Mouse (Mus musculus) liver, embryonic 12.5 days (tissue): ENCODE data around the gene Crtc2. TPM values are rescaled to one million over a fixed set of nuclear protein-coding genes. Genes with fewer than 3 reads are reported as not detected.

Experiments
- ATAC-seq: fragments of 200-750 bp; cut with Nextera tagmentation; 2 replicates; pipeline ENCODE4 v1.8.0; 2017; ENCODE audit warnings: moderate number of reproducible peaks, mild to moderate bottlenecking, moderate library complexity
- H3K27ac ChIP-seq: fragments of 300-500 bp; sonication (generic); 2 replicates; pipeline ENCODE4 v1.5.1; 2016; ENCODE audit warnings: mild to moderate bottlenecking
- H3K27me3 ChIP-seq: fragments of 300-500 bp; sonication (generic); replicated peaks from 2 replicates; pipeline ENCODE4 v1.6.1; 2016; ENCODE audit warnings: mild to moderate bottlenecking, moderate library complexity
- H3K36me3 ChIP-seq: fragments of 300-500 bp; sonication (generic); 2 replicates; pipeline ENCODE4 v1.6.1; 2016; ENCODE audit warnings: mild to moderate bottlenecking, moderate library complexity
- H3K4me1 ChIP-seq: fragments of 300-500 bp; sonication (generic); 2 replicates; pipeline ENCODE4 v1.6.1; 2016
- H3K4me2 ChIP-seq: fragments of 300-500 bp; sonication (generic); 2 replicates; pipeline ENCODE4 v1.6.1; 2016; ENCODE audit warnings: mild to moderate bottlenecking, moderate library complexity
- H3K4me3 ChIP-seq: fragments of 300-500 bp; sonication (generic); 2 replicates; pipeline ENCODE4 v1.5.1; 2016; ENCODE audit warnings: mild to moderate bottlenecking, moderate library complexity
- H3K9ac ChIP-seq: fragments of 300-500 bp; sonication (generic); 2 replicates; pipeline ENCODE4 v1.6.1; 2016; ENCODE audit warnings: mild to moderate bottlenecking, moderate library complexity
- H3K9me3 ChIP-seq: fragments of 300-500 bp; sonication (generic); replicated peaks from 2 replicates; pipeline ENCODE4 v1.6.1; 2016; ENCODE audit warnings: mild to moderate bottlenecking, moderate library complexity
- WGBS: fragments of 180-500 bp; shearing (Covaris S2); methylation state at CpG from one replicate; pipeline ENCODE4 v1.1.7; 2016; ENCODE audit not compliant: insufficient replicate concordance; 5-methylcytosine and 5-hydroxymethylcytosine counted together
- polyA plus RNA-seq: library from polyadenylated mRNA; unstranded; fragments of >200 nt; fragmentation: Nextera tagmentation; extraction: Ambion mirVana; gene quantifications from 2 replicates; pipeline ENCODE4 v1.2.1, GENCODE M21; 2016

Gene Crtc2
- 8.2 and 9.4 TPM in 2 replicates for polyA plus RNA-seq

DNA sequence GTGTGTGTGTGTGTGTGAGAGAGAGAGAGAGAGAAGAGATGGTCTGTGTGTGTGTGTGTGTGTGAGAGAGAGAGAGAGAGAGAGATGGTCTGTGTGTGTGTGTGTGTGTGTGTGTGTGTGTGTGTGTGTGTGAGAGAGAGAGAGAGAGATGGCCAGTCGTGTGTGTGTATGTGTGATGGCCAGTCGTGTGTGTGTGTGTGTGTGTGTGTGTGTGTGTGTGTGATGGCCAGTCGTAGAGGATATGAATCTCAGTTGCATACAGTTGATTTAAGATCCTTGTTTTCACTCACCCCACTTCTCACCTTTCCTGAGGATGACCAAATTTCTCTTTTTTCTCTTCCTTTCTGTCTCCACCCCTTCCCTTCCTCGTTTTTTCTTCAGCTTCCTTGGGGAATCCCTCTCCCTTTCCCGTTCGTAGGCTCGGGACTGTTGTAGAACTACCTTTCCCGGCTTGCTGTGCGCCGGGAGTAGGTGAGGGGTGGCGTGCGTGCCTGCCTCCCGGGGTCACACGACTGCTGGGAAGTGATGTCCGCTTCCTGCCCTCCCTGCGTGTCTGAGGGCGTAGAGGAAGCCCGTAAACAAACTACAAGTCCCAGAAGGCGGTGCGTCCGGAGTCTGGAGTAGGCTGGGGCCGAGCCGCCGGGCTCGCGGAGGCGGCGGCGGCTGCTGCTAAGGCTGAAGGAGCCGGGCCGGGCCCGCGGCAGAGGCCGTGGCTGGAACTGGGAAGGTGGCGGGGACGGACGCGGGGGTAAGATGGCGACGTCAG is at the start of gene Crtc2:
TSS of gene Crtc2 (plus strand) at position 511 of the 766 bp plus-strand sequence.
- Histone ChIP-seq H3K27me3 (no peaks in the 10 kb centered on the region), H3K27ac (peak within 1 kb of the TSS; percentile 85), H3K9ac (peak within 1 kb of the TSS; percentile 92), H3K9me3 (no peaks in the 10 kb centered on the region), H3K4me2 (peak within 1 kb of the TSS; percentile 87), H3K36me3 (peaks cover 39% of the 10 kb centered on the region), H3K4me1 (peaks cover 45% of the 10 kb centered on the region), H3K4me3 (peak within 1 kb of the TSS; percentile 92)
- WGBS: under 1% methylated on average over 39 of the region's 40 CpGs
- ATAC-seq: peak; percentile 99

DNA sequence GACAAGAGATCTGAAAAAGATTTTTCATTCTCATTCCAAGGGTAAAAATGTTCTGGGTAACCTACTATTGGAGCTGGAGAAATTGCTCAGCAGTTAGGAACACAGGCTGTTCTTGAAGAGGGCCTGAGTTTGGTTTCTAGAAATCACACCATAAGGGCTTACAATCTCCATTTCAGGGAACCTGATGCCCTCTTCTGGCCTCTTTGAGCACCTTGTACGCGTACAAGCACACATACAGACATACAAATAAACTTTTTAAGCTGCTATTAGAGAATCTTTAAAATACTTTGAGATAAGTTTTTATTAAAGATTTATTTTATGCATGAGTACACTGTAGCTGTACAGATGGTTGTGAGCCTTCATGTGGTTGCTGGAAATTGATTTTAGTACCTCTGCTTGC is 49.4 kb upstream of the Crtc2 start:
- WGBS: 81% methylated on average over 2 of the region's 2 CpGs
- no peak for ATAC-seq
- Histone ChIP-seq H3K4me3 (no peak overlapping the region), H3K27ac (no peak overlapping the region), H3K27me3 (no peaks in the 10 kb centered on the region), H3K4me2 (no peak overlapping the region), H3K4me1 (0 out of 2 replicates have a peak, but pooled peaks cover 8% of the 10 kb centered on the region), H3K9me3 (no peaks in the 10 kb centered on the region), H3K36me3 (peaks cover 30% of the 10 kb centered on the region), H3K9ac (no peak overlapping the region)

DNA sequence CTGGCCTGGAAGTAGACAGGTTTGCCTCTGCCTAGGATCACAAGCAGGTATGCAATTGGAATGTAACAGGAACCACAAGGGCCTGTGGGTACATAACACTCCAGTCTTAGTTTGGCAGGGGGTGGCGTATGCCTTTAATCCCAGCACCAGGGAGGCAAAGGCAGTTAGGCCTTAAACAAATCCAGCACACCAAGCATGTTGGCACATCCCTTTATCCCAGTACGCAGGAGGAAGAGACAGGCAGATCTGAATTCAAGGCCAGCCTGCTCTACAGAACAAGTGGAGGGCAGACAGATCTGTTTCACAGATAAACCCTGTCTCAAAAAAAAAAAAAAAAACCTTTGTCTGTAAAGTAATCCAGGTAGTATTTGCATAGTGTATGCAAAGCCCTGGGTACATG is 45.3 kb upstream of the Crtc2 start:
- H3K36me3 ChIP-seq: peaks cover 62% of the 10 kb centered on the region
- H3K9ac ChIP-seq: no peak overlapping the region
- H3K27ac ChIP-seq: 0 out of 2 replicates have a peak overlapping the region, but pooled peaks have one; percentile 8
- no peak overlapping the region for H3K4me3 ChIP-seq
- no peak for ATAC-seq
- no peak overlapping the region for H3K4me2 ChIP-seq
- H3K9me3 ChIP-seq: no peaks in the 10 kb centered on the region
- peaks cover 38% of the 10 kb centered on the region for H3K4me1 ChIP-seq
- H3K27me3 ChIP-seq: no peaks in the 10 kb centered on the region
- 80% methylated on average over 2 of the region's 2 CpGs for WGBS

DNA sequence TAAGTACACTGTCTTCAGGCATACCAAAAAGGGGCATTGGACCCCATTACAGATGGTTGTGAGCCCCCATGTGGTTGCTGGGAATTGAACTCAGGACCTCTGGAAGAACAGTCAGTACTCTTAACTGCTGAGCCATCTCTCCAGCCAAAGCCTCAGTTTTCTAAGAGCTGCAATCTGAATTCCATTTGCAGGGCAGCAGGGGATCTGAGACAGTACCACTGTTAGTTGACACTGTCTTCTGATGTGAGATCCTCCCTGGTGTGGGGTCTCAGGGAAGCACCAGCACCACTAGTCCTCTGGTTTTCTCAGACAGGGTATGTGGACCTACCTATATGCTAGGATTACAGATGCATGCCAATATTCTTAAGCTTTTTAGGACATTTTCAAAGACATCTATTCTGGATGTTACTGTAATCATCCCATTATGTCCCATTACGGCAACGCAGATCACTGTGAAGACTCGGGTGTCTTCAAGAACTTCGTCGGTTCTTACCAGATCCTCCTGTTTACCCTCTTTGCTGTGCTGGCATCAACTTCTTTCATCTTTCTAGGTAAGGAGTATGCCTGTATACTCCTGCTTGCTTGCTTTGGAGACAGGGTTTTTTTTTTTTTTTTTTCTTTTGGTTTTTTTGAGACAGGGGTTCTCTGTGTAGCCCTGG is 43.9 kb upstream of the Crtc2 start:
- no peak overlapping the region for H3K4me3 ChIP-seq
- 0 out of 2 replicates have a peak overlapping the region, but pooled peaks have one; percentile 30 for H3K27ac ChIP-seq
- H3K4me2 ChIP-seq: 0 out of 2 replicates have a peak overlapping the region, but pooled peaks have one; percentile 0
- peaks cover 62% of the 10 kb centered on the region for H3K36me3 ChIP-seq
- no peak overlapping the region for H3K9ac ChIP-seq
- ATAC-seq: no peak
- H3K4me1 ChIP-seq: peaks cover 45% of the 10 kb centered on the region
- 85% methylated on average over 5 of the region's 5 CpGs for WGBS
- no peaks in the 10 kb centered on the region for H3K27me3 ChIP-seq
- no peaks in the 10 kb centered on the region for H3K9me3 ChIP-seq

DNA sequence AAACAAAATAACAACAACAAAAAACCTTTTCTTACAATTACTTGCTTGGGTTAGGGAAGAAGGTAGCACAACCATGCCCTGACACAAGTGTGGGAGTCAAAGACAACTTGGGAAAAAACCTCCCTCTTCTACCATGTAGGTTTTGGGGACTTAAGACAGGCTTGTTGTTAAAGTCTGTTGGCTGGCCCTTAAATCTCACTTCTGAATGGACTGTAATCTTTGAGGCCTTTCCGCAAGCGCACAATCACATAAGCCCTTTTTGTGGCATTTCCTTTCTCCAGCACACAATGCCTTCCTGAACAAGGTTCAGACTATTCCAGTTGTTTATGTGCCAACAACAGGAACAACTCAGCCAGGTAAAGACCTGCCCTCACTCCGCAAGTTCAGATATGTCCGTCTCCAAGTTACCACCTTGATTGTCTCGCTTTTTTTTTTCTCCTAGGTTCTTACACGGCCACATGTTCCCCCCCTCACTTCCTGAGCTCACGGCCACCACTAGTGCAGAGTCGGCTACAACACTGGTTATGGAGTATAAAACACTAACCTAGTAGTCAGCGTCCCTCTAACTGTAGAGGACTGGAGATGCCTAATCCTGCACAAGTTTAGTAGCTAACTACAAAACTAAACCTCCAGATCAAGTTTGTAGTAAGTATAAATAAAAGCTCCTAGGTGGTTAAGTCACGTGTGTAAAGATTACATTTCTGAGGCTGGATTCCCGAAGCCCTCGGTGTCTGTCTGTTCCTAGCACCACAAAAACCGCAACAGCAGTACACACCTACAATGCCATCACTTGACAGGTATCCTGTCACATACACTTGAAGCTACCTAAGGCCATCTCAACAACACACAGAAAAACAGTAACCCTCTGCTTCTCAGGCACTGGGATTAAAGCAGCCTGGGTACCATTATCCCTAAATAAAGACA is 42.2 kb upstream of the Crtc2 start:
- H3K36me3 ChIP-seq: peaks cover 58% of the 10 kb centered on the region
- peak overlapping the region; percentile 92 for H3K9ac ChIP-seq

DNA sequence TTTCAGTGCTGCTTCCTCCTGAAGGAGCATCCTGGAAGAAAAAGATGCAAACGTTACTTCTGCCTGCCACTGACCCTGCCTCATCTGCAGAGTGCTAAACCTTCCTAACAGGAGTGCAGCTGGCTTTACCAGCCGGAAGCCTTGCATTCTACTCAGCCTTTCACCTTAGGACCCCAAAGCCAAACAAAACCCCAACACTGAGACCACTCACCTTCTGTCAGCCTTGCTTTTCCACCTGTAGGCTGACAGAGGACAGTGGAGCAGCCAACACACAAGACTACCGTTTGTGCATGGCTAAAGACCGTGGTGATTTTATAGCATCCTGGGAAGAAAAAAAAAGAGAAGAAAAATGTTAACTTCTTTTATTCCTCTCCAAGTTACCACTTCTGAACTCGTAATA is 41.2 kb upstream of the Crtc2 start:
- H3K4me2 ChIP-seq: peak overlapping the region; percentile 91
- 4% methylated on average over 5 of the region's 5 CpGs for WGBS
- H3K27ac ChIP-seq: peak overlapping the region; percentile 86
- H3K9me3 ChIP-seq: no peaks in the 10 kb centered on the region
- peak overlapping the region; percentile 89 for H3K4me3 ChIP-seq
- no peak for ATAC-seq
- H3K4me1 ChIP-seq: peaks cover 47% of the 10 kb centered on the region
- no peaks in the 10 kb centered on the region for H3K27me3 ChIP-seq
- H3K9ac ChIP-seq: peak overlapping the region; percentile 92
- H3K36me3 ChIP-seq: peaks cover 51% of the 10 kb centered on the region

More for the DNA sequence above, 42.2 kb upstream of the Crtc2 start:
- no peaks in the 10 kb centered on the region for H3K27me3 ChIP-seq
- H3K9me3 ChIP-seq: no peaks in the 10 kb centered on the region
- H3K4me3 ChIP-seq: peak overlapping the region; percentile 89
- WGBS: 31% methylated on average over 13 of the region's 13 CpGs
- H3K4me2 ChIP-seq: peak overlapping the region; percentile 91
- peak overlapping the region; percentile 86 for H3K27ac ChIP-seq
- peaks cover 47% of the 10 kb centered on the region for H3K4me1 ChIP-seq
- no peak for ATAC-seq

DNA sequence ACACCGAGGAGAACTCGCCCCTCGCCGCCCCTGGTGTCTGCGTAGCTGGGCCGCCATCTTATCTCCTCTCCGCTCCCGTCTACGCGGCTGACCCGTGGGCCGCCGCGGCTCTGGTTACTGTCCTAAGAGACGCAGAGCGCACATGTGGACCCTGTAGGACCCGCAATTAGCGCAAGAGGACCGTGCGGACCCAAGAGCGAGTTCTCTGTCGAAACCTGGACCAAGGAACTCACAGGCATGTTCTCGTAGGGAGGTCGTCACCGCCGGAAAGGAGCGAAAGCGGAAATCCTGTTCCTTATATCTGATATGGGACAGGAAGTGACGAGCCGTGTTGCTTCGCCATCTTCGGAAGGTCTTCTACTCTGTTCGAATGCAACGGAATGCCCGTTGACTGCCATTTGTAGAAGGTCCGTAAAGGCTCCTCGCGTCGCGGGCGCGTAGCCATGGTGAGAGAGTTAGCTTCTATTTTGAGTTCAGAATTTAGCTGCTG is 40.5 kb upstream of the Crtc2 start, which contains the start of the genes Rps27 and Rab13:
TSS of gene Rps27 (minus strand) at position 275 of the 490 bp plus-strand sequence.
TSS of gene Rab13 (plus strand) at position 319 of the 490 bp plus-strand sequence.
- peak within 1 kb of the TSS; percentile 89 for H3K4me3 ChIP-seq
- no peaks in the 10 kb centered on the region for H3K9me3 ChIP-seq
- 0 out of 2 replicates have a peak, but pooled peaks cover 5% of the 10 kb centered on the region for H3K27me3 ChIP-seq
- H3K4me1 ChIP-seq: peaks cover 47% of the 10 kb centered on the region
- peak within 1 kb of the TSS; percentile 86 for H3K27ac ChIP-seq
- H3K36me3 ChIP-seq: peaks cover 44% of the 10 kb centered on the region
- H3K4me2 ChIP-seq: peak within 1 kb of the TSS; percentile 91
- peak within 1 kb of the TSS; percentile 92 for H3K9ac ChIP-seq
- ATAC-seq: peak; percentile 93
- WGBS: under 1% methylated on average over 42 of the region's 42 CpGs

DNA sequence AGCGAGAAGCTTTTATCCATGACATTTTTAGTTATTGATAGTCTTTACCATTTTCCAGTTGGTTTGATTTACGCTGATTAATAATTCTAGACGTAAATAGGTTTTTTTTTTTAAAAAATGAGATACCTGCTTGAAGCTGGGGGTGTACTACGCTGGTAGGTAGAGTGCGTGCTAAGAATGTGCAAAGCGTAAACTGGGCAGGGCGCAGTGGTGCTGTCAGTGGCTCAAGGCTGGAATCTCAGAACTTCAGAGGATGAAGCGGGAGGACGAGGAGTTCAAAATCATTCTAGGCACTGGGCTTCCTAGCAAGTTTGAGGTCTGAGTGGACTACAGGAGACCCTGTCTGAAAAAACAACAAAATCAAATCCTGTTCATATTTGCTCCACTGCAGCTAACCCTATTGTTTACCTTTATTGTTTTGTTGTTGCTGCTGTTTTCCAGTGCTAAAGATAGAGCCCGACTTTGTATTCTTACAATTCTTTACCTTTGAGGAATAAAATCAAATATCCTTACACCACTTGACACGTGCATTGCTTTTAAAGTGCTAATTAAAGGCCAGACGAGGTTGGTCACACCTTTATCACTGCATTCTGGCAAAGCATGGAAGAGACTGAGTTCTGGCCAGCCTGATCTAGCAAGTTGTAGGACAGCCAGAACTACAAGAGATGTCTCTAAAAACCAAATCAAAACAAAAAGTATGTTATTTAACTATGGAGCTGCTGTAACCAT is 39.8 kb upstream of the Crtc2 start:
- Histone ChIP-seq H3K27ac (peak overlapping the region; percentile 50), H3K9ac (peak overlapping the region; percentile 92), H3K4me3 (peak overlapping the region; percentile 89), H3K27me3 (0 out of 2 replicates have a peak, but pooled peaks cover 7% of the 10 kb centered on the region), H3K36me3 (peaks cover 37% of the 10 kb centered on the region), H3K4me1 (peaks cover 40% of the 10 kb centered on the region), H3K4me2 (peak overlapping the region; percentile 91), H3K9me3 (no peaks in the 10 kb centered on the region)
- peak; percentile 43; the same call in 1 of the 2 replicates for ATAC-seq
- 13% methylated on average over 12 of the region's 12 CpGs for WGBS

DNA sequence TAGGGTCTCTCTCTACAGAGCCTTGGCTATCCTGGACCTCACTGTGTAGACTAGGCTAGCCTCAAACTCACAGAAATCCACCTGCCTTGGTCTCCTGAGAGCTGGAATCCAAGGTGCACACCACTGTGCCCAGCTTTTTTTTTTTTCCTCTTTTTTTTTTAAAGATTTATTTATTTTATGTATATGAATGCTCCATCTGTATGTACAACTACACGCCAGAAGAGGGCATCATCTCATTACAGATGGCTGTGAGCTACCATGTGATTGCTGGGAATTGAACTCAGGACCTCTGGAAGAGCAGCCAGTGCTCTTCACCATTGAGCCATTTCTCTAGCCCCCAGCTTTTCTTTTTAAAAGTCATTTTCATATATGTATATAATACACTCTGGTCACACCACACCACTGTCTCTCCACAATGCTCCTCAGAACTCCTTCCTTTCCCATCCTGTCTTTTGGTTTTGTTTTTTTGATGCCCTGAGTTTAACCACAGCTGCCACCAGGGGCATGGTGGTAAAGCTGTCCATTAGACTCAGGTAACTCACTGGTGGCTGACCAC is 38.1 kb upstream of the Crtc2 start:
- H3K27ac ChIP-seq: no peak overlapping the region
- no peak overlapping the region for H3K9ac ChIP-seq
- peaks cover 20% of the 10 kb centered on the region for H3K36me3 ChIP-seq
- 26% methylated on average over 1 of the region's 1 CpGs for WGBS
- H3K9me3 ChIP-seq: no peaks in the 10 kb centered on the region
- no peak overlapping the region for H3K4me3 ChIP-seq
- peaks cover 41% of the 10 kb centered on the region for H3K4me1 ChIP-seq
- ATAC-seq: no peak
- no peak overlapping the region for H3K4me2 ChIP-seq
- H3K27me3 ChIP-seq: 0 out of 2 replicates have a peak, but pooled peaks cover 7% of the 10 kb centered on the region

DNA sequence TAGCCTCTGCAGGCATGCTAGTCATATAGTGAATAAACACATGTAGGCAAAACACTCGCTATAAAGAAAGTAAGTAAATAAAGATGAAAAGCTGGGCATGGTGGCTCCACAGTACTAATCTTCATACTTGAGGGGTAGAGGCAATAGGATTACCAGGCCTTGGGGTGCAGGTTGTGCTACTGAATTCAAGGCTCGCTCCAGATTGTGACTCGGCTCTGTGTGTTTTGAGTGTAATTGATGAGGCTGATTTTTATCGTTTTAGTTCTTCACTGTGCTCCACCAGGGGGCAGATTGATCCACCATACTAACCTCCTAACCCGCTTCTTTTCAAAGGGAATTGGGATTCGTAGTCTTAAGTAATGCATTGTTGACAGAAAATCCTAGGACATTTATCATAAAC is 33.9 kb upstream of the Crtc2 start:
- Histone ChIP-seq H3K4me3 (peak overlapping the region; percentile 58), H3K4me1 (peaks cover 38% of the 10 kb centered on the region), H3K9me3 (no peaks in the 10 kb centered on the region), H3K4me2 (peak overlapping the region; percentile 80), H3K9ac (peak overlapping the region; percentile 68), H3K27ac (peak overlapping the region; percentile 57; the same call in 1 of the 2 replicates), H3K27me3 (0 out of 2 replicates have a peak, but pooled peaks cover 7% of the 10 kb centered on the region), H3K36me3 (peaks cover 8% of the 10 kb centered on the region)
- 16% methylated on average over 6 of the region's 6 CpGs for WGBS
- peak; percentile 45; the same call in 1 of the 2 replicates for ATAC-seq
